Mouse (Mus musculus): ENCODE measurements around the gene Ripk3. TPM values are rescaled to one million over a fixed set of nuclear protein-coding genes. Genes with fewer than 3 reads are reported as not detected.
"Not testable (repeated sequence)": the region's sequence is repeated elsewhere in the genome, so short reads cannot be mapped to it uniquely, and the experiment has no call there.

The Ripk3 gene
- polyA plus RNA-seq, 1 experiment = 11.0 TPM

GRCm38 (mm10) chr14:55762001-55762821, 26.5 kb downstream of the Ripk3 start:
- Histone ChIP-seq H3K27ac (ENCODE audit: insufficient read depth, low read length) (no peak overlapping the region), H3K36me3 (ENCODE audit: control insufficient read depth, insufficient read depth, low read length, poor library complexity, severe bottlenecking) (no peaks in the 10 kb centered on the region), H3K9ac (ENCODE audit: low read depth, poor library complexity, severe bottlenecking) (peak overlapping the region; percentile 76), H3K27me3 (ENCODE audit: control insufficient read depth, insufficient read depth, low read length, poor library complexity, severe bottlenecking) (no peaks in the 10 kb centered on the region), H3K4me1 (ENCODE audit: control insufficient read depth, insufficient read depth, low read length) (peaks cover 2% of the 10 kb centered on the region), H3K4me3 (ENCODE audit: low read depth, low read length) (peak overlapping the region; percentile 56), H3K9me3 (replicated peaks; ENCODE audit: control insufficient read depth, insufficient read depth, low read length, poor library complexity, severe bottlenecking) (no peaks in the 10 kb centered on the region)
- TF ChIP-seq EP300 (IDR thresholded peaks at IDR 0.05; ENCODE audit: insufficient read depth, low read depth, low read length) (no peak), CTCF (IDR thresholded peaks at IDR 0.05; ENCODE audit: low read depth, low read length) (no peak), POLR2A (IDR thresholded peaks at IDR 0.05; ENCODE audit: insufficient read depth, low read length) (no peak)

DNA sequence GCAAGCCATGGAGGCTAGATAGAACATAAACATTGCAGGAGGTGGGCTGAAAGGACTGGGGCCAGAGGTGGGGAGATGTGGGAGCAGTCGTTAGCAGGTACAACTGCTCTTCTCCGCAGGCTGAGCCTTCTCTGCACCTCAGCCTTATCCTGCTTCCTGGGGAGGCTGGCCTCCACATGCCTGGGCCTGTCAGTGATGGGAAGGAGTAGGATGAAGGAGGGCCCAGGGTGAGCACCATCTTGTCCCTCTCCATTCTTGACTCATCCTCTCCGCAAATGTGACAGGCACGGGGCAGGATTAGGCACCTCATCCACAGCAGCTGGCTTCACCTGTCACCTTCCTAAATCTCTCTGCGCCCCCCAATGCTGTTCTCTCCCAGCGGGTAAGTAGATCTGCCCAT, 27.5 kb downstream of the Ripk3 start, which contains the start of gene Ltb4r2:
Ltb4r2 (plus strand) TSS at position 266 of the 400 bp plus-strand sequence.
- no peaks in the 10 kb centered on the region for H3K27me3 ChIP-seq (ENCODE audit: control insufficient read depth, insufficient read depth, low read length, poor library complexity, severe bottlenecking)
- peak within 1 kb of the TSS; percentile 56 for H3K4me3 ChIP-seq (ENCODE audit: low read depth, low read length)
- H3K27ac ChIP-seq (ENCODE audit: insufficient read depth, low read length) = no peak within 1 kb of the TSS
- H3K36me3 ChIP-seq (ENCODE audit: control insufficient read depth, insufficient read depth, low read length, poor library complexity, severe bottlenecking) = 0 out of 2 replicates have a peak, but pooled peaks cover 2% of the 10 kb centered on the region
- peak within 1 kb of the TSS; percentile 76 for H3K9ac ChIP-seq (ENCODE audit: low read depth, poor library complexity, severe bottlenecking)
- no peaks in the 10 kb centered on the region for H3K9me3 ChIP-seq (replicated peaks; ENCODE audit: control insufficient read depth, insufficient read depth, low read length, poor library complexity, severe bottlenecking)
- no peaks in the 10 kb centered on the region for H3K4me1 ChIP-seq (ENCODE audit: control insufficient read depth, insufficient read depth, low read length)
- TF ChIP-seq EP300 (IDR thresholded peaks at IDR 0.05; ENCODE audit: insufficient read depth, low read depth, low read length) (no peak), POLR2A (IDR thresholded peaks at IDR 0.05; ENCODE audit: insufficient read depth, low read length) (no peak), CTCF (IDR thresholded peaks at IDR 0.05; ENCODE audit: low read depth, low read length) (no peak)

DNA sequence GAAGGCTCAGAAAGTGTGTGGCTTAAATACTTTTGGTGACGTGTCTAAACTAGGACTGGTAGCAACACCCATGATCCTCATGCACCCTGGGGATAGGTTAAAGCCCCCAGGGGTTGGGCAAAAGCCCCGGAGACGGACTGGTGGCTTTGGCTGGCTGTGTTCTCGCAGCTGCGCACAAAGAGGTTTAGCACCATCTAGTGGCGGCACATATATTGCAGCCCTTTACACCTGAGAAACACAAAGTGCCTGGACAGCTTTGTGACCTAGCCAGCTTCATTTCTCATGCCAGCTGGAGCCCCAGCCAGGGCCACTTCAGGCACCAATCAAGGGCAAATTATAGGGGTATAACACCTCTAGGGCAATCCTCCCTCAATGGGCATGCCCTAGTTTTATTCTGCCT, 28.5 kb downstream of the Ripk3 start:
- peak; percentile 69 for TF ChIP-seq CTCF (IDR thresholded peaks at IDR 0.05; ENCODE audit: low read depth, low read length)
- not testable (repeated sequence) for H3K4me3 ChIP-seq (ENCODE audit: low read depth, low read length); H3K9ac ChIP-seq (ENCODE audit: low read depth, poor library complexity, severe bottlenecking); H3K27ac ChIP-seq (ENCODE audit: insufficient read depth, low read length); H3K9me3 ChIP-seq (replicated peaks; ENCODE audit: control insufficient read depth, insufficient read depth, low read length, poor library complexity, severe bottlenecking); H3K27me3 ChIP-seq (ENCODE audit: control insufficient read depth, insufficient read depth, low read length, poor library complexity, severe bottlenecking); H3K36me3 ChIP-seq (ENCODE audit: control insufficient read depth, insufficient read depth, low read length, poor library complexity, severe bottlenecking); H3K4me1 ChIP-seq (ENCODE audit: control insufficient read depth, insufficient read depth, low read length)

DNA sequence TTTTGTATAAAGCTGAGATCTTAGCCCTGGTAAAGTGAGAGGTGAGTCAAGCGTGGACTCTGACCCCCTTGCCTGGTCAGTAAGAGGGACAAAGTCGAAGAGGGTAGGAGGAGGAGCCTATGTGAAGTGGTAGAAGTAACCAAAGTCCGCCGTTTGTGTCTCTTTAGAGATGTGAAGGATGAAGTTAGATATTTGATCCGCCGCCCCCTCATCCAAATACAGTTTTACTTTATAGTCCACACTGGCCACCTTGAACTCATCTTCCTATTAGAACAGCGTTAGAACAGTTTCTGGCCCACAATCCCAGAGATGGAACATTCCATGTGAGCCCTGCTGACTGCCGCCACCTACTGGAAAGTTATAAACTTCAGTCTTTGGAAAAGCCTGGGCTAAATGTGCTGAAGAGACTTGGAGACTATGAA, 30.3 kb downstream of the Ripk3 start, which contains the start of gene Cideb:
Cideb (minus strand) TSS at position 96 of the 422 bp plus-strand sequence.
- H3K4me3 ChIP-seq (ENCODE audit: low read depth, low read length) = no peak within 1 kb of the TSS
- no peak within 1 kb of the TSS for H3K9ac ChIP-seq (ENCODE audit: low read depth, poor library complexity, severe bottlenecking)
- H3K9me3 ChIP-seq (replicated peaks; ENCODE audit: control insufficient read depth, insufficient read depth, low read length, poor library complexity, severe bottlenecking) = no peaks in the 10 kb centered on the region
- no peaks in the 10 kb centered on the region for H3K27me3 ChIP-seq (ENCODE audit: control insufficient read depth, insufficient read depth, low read length, poor library complexity, severe bottlenecking)
- no peaks in the 10 kb centered on the region for H3K4me1 ChIP-seq (ENCODE audit: control insufficient read depth, insufficient read depth, low read length)
- no peak for TF ChIP-seq EP300 (IDR thresholded peaks at IDR 0.05; ENCODE audit: insufficient read depth, low read depth, low read length)
- peak; percentile 31 for TF ChIP-seq CTCF (IDR thresholded peaks at IDR 0.05; ENCODE audit: low read depth, low read length)
- H3K36me3 ChIP-seq (ENCODE audit: control insufficient read depth, insufficient read depth, low read length, poor library complexity, severe bottlenecking) = peaks cover 7% of the 10 kb centered on the region
- H3K27ac ChIP-seq (ENCODE audit: insufficient read depth, low read length) = no peak within 1 kb of the TSS

GRCm38 (mm10) chr14:55757566-55757965, 31.1 kb downstream of the Ripk3 start:
- H3K9ac ChIP-seq (ENCODE audit: low read depth, poor library complexity, severe bottlenecking) = no peak overlapping the region
- H3K4me3 ChIP-seq (ENCODE audit: low read depth, low read length) = no peak overlapping the region
- no peaks in the 10 kb centered on the region for H3K9me3 ChIP-seq (replicated peaks; ENCODE audit: control insufficient read depth, insufficient read depth, low read length, poor library complexity, severe bottlenecking)
- no peak overlapping the region for H3K27ac ChIP-seq (ENCODE audit: insufficient read depth, low read length)
- peaks cover 15% of the 10 kb centered on the region for H3K36me3 ChIP-seq (ENCODE audit: control insufficient read depth, insufficient read depth, low read length, poor library complexity, severe bottlenecking)
- TF ChIP-seq CTCF (IDR thresholded peaks at IDR 0.05; ENCODE audit: low read depth, low read length) (no peak), POLR2A (IDR thresholded peaks at IDR 0.05; ENCODE audit: insufficient read depth, low read length) (no peak), EP300 (IDR thresholded peaks at IDR 0.05; ENCODE audit: insufficient read depth, low read depth, low read length) (no peak)
- no peaks in the 10 kb centered on the region for H3K27me3 ChIP-seq (ENCODE audit: control insufficient read depth, insufficient read depth, low read length, poor library complexity, severe bottlenecking)
- H3K4me1 ChIP-seq (ENCODE audit: control insufficient read depth, insufficient read depth, low read length) = no peaks in the 10 kb centered on the region

All from ES-Bruce4 (cell line).